Mouse (Mus musculus): ENCODE data around the gene Spns2. TPM values are rescaled to one million over a fixed set of nuclear protein-coding genes. Genes with fewer than 3 reads are reported as not detected.

Spns2 gene
- polyA plus RNA-seq, 1 experiment from 2014 or later: 4.7 TPM

Other genes starting within 250 kb of the Spns2 start
- 0.21 and 0.29 TPM in 2 replicates for gene Slc13a5, start 222.7 kb downstream of the Spns2 start, polyA plus RNA-seq (2014; fragmentation: Nextera tagmentation; extraction: Ambion mirVana)
- 1.3 and 1.4 TPM in 2 replicates for gene Xaf1, start 188.3 kb downstream of the Spns2 start, polyA plus RNA-seq (2014; fragmentation: Nextera tagmentation; extraction: Ambion mirVana)
- not detected in 2 replicates for gene Fbxo39, start 175.5 kb downstream of the Spns2 start, polyA plus RNA-seq (2014; fragmentation: Nextera tagmentation; extraction: Ambion mirVana)
- gene Tekt1, start 127.5 kb downstream of the Spns2 start, polyA plus RNA-seq (2014; fragmentation: Nextera tagmentation; extraction: Ambion mirVana): 4.2 and 5.3 TPM in 2 replicates
- 3.7 and 4.1 TPM in 2 replicates for gene Smtnl2, start 78.2 kb downstream of the Spns2 start, polyA plus RNA-seq (2014; fragmentation: Nextera tagmentation; extraction: Ambion mirVana)
- not detected in 2 replicates for gene Ggt6, start 54.4 kb downstream of the Spns2 start, polyA plus RNA-seq (2014; fragmentation: Nextera tagmentation; extraction: Ambion mirVana)
- gene Mybbp1a, start 48.5 kb downstream of the Spns2 start, polyA plus RNA-seq (2014; fragmentation: Nextera tagmentation; extraction: Ambion mirVana): 142 and 144 TPM in 2 replicates
- gene Spns3, start 60.6 kb upstream of the Spns2 start, polyA plus RNA-seq (2014; fragmentation: Nextera tagmentation; extraction: Ambion mirVana): not detected in 2 replicates
- 121 and 137 TPM in 2 replicates for gene Ube2g1, start 117.4 kb upstream of the Spns2 start, polyA plus RNA-seq (2014; fragmentation: Nextera tagmentation; extraction: Ambion mirVana)
- gene Ankfy1, start 200.1 kb upstream of the Spns2 start, polyA plus RNA-seq (2014; fragmentation: Nextera tagmentation; extraction: Ambion mirVana): 28.7 and 33.0 TPM in 2 replicates